Mouse (Mus musculus): ENCODE data around the gene Tmprss6.

The Tmprss6 gene

DNA sequence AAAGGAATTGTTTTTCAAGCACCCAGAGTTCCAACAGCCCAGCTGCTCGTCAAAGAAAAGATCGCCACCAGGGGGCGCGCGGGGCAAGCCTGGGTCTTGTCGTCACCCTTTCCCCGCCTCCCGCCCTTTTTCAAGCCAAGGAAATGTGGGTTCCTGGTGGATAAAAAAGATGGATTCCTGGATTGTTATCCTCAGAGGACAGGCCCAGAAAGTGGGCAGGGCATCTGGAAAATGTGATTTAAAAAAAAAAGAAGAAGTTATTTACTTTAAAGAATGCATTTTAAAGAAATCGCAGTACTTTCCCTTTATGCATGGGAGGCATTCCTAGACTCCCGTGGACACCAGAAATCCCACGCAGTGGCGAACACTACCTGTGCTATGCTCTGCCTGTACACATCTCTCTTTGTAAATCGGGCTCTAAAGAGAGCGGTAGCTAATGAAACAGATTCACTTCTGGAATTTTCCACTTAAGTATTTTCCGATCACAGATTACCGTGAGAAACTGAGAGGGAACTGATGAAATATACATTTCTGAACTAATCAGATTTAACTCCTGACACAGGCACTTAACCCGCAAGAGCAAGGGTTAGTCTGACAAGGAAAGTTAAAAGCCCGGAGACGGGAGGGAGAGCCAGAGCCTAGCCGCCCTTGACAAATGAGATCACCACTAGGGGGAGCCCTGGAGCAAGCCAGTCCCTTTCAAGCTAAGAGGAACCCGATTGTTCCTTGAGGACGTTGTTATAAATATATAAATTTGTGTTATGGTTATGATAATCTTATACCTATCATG, 20.5 kb downstream of the Tmprss6 start:
- peak; percentile 94 for DNase-seq (ENCODE audit: low read depth, low spot score)

DNA sequence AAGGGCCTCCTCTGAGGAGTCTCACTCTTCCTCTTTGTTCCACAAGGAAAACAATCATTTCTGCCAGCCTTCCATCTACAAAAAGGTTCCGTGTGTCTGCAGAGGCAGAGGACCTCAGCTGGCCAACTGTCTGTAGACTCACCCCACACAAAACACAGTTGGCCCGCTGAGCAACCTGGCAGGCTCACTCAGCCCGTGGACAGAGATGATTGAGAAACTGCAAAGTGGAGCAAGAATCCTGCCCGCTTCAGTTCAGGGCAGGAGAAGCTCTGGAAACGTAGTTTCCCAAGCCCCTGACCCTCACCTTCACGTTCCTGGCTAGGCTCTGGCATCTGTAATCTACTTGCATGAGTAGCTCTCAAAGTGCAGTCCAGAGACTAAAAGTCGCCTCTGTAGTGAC, 21.3 kb downstream of the Tmprss6 start:
- DNase-seq (ENCODE audit: low read depth, low spot score), result no peak

DNA sequence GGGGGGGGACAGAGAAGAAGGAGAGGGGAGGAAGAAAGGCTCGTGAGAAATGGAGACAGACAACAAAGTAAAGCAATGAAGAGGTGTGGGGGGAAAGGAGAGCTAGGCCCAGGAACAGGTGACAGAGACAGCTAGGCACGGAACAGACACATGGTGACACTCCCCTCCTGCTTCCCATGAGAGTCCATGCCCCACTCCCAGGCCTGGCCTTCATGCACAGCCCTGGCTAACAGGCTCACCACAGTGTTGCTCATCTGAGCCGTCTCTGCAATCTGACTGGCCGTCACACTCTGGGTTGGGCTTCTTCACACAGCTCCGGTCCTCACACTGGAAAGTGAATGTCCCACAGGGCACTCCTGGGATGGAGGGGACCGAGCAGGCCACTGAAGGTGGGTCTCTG, 24.6 kb downstream of the Tmprss6 start:
- DNase-seq (ENCODE audit: low read depth, low spot score), result no peak

DNA sequence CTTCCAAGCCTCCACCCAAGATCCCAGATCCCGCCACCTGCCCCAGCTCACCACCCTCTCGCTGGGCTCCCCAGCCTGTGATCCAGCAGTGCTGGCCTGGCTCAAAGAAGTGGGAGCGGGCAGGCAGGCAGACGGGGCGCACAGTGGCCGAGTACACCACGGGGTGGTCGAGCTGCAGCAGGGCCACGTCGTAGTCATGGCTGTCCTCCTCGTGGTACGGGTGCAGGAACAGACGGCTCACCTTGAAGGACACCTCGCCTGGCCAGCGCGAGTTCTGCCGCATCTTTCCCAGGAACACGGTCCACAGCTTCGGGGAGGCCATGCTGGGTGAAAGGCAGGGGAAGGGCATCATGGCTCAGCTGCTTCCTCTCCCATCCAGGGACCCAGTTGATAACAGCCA, 26.2 kb downstream of the Tmprss6 start:
- DNase-seq (ENCODE audit: low read depth, low spot score), result no peak

DNA sequence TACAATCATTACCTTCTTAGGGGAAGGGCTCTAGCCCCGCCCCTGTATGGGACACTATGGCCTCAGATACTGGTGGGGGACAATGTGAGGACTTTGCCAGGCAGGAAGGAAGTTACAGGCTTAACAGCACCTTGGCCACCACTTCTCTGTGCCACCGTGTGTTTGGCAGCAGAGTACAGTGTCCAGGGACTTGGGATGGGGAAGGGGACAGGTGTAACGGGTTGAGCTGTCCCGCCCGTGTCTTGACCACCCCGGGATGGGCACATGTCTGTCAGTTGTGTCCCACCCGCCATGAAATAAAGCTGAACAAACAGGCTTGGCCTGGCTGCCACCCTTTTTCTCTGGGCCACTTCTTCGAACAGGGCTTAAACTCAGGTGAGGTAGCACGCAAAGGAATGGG, 29.5 kb downstream of the Tmprss6 start:
- no peak for DNase-seq (ENCODE audit: low read depth, low spot score)

DNA sequence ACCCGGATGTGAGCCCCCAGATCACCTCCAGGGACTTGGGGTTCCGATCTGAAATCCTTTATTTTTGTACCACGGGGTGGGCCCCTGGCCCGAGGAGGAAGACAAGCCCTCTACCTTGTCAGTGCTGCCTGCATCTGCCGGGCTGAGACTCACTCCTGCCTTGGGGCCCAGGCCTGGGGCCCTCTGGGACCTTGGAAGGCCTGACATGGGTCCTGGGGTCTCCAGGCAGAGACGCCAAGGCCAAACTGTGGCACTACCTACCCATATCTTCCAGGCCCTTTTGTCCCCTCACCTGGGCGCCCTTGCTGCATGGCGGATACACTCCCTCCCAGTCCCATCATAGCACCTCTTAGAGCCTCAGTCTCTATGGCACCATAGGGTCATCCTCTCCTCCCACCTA, 29.9 kb downstream of the Tmprss6 start:
- DNase-seq (ENCODE audit: low read depth, low spot score), result no peak

DNA sequence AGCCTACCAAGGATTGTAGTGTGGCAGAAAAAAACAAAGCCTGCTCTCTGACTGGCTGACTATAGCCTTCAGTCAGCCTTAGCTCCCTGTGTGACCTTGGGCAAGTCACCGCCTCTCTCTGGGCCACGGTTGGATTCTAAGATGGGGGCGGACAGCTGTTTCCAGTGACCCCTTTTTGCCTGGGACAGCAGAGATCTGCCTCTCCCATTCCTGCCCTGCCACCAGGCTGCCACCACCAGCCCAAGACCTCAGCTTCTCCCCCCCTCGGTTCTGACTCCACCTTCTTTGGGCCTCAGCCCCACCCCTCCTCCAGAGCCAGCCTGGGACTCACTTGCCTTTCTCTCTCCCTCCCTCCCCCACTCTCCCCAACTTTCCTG, 30.4 kb downstream of the Tmprss6 start:
- no peak for DNase-seq (ENCODE audit: low read depth, low spot score)

DNA sequence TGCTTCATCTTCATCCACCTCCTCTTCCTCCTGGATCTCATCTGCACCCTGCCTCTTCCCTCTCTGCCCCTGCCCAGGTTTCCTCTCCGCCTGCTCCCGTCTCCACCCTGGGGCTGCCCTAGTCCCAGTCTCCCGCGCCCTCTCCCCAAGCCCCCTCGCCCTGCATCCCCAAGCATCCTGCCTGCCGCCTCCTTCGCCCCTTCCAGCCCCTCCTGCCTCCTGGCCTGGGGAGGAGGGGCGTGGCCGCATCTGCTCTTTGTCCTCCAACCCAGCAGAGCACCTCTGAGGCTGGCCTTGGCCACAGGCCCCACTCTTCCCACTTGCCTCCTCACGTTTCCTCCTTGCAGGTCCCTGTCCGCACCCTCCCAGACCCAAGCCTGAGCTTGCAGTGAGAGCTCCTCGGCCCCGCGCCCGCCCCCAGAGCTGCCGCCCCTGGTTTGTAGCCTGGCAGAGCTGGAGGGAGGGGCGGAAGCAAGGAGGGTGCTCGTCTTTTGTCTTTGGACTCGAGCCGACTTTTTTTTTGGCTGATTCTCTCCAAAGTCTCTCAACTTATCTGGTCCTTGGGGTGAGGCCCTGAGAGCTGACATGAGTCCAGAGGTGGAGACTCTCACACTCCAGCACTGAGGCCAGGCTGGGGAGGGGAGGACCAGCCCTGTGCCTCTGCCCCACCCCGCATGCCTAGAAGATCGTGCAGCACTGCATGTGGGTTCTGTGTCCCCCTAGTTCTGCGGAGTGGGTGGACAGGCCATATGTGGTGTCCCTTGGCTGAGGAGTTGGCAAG, 31.0 kb downstream of the Tmprss6 start:
- DNase-seq (ENCODE audit: low read depth, low spot score), result peak; percentile 81

DNA sequence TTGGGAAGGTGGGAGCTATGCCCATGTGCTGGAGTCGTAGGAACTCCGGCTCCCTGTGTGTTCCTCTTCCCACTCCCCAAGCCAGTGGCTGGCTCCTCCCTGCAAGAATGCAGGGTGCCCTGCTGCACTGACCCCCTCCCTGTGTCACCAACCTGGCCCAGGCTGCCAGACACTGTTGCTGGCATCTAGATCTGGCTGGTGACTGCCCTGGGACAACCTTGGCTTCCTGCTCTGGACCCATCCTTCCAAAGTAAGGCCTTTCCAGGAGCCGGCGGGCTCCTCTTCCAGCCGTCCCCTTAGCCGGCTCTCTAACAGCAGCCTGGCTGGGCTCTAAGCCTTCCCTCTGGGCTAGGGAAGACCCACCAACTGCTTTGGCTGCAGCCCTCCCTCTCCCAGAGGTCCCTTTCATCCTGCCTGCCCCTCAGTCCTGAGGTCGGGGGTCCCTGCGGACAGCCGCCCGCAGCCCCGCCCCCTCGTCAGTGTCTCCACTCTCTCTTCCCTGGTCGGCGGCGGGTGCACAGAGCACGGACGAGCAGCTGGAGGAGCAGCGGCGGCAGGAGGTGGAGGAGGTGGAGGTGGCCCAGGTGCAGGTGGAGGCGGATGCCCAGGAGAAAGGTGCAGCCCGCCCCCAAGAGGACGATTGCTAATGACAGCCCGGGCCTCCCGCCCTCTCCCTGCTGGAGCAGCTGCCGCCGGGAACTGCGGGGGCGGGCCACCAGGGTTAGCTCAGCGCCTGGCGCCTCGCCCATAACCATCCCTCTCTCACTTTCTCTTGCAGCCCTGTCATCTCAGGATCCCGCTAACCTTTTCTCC, 31.8 kb downstream of the Tmprss6 start:
- peak; percentile 96 for DNase-seq (ENCODE audit: low read depth, low spot score)

DNA sequence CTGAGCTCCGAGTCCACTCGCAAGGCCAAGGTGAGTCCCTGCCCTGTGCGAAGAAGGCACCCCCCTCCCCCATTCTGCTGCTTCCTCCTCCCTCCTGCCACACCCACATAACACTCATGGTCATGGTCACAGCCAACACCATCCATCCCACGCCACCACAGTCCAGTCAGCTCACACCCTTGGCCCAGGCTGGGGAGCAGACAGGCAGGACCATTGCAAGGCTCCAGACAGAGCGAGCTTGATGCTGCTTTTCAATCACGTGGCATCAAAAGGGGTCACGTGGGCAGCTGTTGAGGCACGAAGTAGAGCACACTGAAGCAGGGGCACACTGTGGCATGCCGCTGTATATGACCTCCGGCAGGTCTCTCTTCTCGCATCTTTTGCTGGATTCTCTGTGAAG, 32.8 kb downstream of the Tmprss6 start:
- DNase-seq (ENCODE audit: low read depth, low spot score), result peak; percentile 49

DNA sequence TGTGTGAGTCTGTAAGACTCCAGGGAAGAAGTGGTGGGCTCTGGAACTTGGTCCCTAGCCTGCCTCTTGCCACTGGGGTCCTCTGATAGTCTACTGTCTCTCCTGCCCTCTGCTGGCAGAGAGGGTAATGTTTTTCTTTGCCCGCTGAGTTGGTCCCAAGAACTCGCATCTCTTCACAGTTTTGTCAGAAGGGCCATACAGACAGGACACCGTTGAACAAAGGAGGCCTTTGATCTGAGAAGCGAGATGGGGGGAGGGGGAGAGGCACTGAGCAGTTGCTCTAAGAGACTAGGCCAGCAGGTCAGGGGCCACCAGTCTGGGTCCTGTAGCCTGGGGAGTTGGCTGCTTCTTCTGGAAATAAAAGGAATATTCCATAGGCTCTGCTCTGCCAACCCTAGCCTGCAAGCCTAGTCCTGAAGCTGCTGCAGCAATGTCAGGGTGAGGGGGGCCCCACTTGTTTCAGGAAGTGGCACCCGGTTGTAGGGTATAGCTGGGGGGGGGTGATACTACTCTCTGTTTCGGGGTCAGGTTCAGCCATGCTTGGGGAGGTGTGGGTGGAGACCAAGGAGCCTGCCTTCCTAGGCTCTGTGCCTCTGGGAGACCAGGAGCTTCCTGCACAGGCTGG, 33.4 kb downstream of the Tmprss6 start:
- peak; percentile 73 for DNase-seq (ENCODE audit: low read depth, low spot score)

DNA sequence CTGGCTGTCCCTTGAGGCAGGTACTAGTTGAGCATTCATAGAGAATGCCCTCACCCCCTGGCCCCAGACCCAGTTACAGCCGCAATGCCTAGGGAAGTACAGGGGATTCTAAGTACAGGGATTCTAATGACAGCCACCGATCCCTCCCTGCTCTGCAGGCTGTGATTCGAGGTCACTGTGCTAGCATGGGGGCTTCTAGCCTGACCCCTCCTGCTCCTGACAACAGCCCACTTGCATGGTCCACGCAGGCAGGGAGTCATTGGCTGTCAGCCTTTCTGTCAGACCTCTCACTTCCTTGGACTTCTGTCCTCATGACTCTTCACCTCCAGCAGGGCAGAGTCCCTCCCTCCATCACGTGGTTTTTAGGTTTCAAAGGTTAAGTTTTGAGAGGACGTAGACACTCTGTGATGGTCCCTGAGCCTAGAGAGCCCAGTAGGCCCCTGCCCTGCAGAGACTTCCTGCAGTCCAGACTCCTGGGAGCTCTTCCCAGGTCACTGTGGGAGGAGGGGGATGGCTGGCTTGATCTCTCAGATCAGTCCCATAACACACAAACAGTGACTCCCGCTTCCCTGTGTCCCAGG, 36.8 kb downstream of the Tmprss6 start:
- DNase-seq (ENCODE audit: low read depth, low spot score), result no peak

DNA sequence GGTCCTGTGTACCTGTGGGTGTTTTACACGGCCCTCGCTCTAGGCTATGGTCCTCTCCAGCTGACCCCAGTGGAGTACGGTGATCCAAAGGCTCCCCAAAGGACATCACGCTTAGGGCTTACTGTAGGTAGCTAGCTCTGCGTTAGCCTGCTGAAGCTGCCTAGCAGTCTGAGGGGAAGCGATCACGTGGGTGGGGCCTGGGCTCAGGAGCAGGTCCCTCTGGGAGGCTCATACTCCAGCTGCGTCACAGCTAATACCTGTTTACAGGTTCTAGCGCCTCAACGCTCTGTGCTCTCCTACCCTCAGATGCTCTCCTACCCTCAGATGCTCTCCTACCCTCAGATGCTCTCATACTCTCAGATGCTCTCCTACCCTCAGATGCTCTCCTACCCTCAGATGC, 37.6 kb downstream of the Tmprss6 start:
- DNase-seq (ENCODE audit: low read depth, low spot score), result no peak

DNA sequence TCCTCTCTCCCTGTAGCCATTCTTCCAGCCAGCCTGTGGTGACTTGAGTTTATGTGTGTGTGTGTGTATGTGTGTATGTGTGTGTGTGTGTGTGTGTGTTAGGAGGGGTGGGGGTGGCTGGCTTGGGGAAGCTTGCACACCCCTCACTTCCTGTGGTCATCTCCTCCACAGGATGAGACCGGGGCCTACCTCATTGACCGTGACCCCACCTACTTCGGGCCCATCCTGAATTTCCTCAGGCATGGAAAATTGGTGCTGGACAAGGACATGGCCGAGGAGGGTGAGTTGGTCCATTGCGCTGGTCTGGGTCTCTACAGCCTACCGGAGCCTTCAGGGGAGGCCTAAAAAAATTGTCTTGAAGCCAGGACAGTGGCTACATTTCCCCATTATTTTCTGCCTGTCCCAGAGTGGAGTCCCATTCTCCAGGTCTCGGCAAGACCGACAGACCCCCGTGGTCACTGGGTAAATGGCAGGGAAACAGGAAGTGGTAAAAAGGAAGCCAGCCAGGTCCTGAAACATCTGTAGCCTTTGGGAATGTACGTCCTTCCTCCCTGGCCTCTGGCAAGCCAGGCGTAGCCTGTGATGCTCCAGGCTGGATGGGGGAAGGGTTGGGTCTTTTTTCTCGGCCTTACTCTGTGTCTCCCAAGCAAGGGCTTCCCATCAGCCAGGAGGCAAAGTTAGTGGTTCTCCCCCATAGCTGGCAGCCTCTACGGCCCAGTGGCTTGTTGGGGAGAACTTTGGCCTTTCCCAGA, 38.4 kb downstream of the Tmprss6 start:
- DNase-seq (ENCODE audit: low read depth, low spot score), result no peak

DNA sequence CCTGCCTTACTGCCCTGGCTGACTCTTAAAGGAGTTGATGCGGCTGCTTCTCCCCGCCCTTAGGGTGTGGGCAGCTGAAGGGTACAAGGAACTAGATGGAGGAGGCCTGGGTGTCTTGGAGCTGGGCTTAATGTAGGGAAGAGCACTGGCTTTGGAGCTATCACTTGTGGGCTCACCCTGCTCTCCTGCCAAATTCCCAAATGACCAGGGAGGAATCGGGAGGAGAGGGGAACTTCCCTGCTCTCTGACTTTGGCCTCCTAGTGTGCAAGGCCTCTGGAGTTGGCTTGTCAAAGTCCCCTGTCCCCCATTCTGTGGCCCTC, 39.3 kb downstream of the Tmprss6 start:
- no peak for DNase-seq (ENCODE audit: low read depth, low spot score)

DNA sequence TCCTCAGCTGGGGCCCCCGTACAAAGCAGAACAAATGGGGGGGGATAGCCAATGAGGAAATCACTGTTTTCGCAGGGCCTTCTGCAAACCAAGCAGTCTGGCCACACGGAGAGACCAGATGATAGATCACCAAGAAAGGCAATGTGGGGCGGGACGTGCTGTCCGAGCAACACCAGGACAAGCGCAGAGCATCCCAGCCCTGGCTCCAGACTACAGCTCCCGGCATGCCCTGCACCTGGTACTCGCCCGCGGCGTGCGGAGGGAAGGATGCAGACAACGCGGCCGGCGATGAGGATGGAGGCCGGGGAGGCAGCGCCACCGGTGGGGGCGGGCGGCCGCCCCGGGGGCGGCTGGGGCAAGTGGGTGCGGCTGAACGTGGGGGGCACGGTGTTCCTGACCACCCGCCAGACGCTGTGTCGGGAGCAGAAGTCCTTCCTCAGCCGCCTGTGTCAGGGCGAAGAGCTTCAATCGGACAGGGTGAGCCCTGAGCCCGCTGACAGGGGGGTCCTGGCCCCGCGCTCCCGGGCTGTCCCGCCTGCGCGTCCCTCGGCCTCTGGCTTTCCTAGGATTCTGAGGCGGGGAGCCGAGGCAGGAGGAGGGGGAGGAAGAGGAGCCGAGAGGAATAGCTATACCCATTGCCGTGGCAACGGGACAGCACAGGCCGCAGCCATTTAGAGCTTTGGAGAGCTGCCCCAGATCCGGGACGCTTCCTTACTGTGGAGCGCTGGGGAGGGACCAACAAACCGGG, 39.9 kb downstream of the Tmprss6 start, which contains the start of gene Kctd17:
Kctd17 (plus strand) TSS at position 174 of the 748 bp plus-strand sequence.
- peak; percentile 95 for DNase-seq (ENCODE audit: low read depth, low spot score)

DNA sequence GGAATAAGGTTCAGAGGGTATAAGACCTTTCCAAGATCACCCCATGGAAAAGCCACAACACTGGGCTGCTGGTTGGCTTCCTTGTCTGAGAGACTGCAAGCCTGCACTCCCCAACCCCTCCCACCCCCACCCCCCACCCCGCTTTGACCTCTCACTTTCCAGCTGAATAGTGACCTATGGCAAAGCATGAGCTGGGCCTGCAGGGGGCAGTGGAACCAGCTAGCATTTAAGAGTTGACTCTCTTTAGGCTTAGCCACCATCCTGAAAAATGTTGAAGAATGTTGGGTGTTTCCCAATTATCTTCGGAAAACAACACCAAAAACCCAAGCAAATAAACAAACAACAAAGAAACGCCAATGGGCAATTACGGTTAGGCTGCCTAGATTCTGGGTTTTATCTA, 43.2 kb downstream of the Tmprss6 start:
- DNase-seq (ENCODE audit: low read depth, low spot score), result no peak

DNA sequence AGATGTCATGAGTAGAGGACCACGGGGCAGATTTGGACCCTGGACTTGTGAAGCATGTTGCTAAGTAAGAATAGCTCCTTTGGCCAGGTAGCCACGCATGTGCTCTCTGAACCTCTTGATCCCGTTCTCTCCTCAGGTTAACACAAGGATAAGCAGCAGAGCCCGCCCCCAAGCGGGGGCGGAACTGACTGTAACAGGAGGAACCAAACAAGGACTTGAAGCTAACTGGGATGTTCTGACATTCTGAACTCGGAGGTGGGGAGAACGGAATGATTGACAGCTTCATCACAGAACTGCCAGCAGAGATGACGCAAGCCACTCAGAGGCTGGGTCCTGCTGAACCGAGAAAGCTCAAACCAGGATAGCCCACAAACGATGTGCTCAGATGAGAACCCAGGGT, 43.9 kb downstream of the Tmprss6 start:
- peak; percentile 45 for DNase-seq (ENCODE audit: low read depth, low spot score)

DNA sequence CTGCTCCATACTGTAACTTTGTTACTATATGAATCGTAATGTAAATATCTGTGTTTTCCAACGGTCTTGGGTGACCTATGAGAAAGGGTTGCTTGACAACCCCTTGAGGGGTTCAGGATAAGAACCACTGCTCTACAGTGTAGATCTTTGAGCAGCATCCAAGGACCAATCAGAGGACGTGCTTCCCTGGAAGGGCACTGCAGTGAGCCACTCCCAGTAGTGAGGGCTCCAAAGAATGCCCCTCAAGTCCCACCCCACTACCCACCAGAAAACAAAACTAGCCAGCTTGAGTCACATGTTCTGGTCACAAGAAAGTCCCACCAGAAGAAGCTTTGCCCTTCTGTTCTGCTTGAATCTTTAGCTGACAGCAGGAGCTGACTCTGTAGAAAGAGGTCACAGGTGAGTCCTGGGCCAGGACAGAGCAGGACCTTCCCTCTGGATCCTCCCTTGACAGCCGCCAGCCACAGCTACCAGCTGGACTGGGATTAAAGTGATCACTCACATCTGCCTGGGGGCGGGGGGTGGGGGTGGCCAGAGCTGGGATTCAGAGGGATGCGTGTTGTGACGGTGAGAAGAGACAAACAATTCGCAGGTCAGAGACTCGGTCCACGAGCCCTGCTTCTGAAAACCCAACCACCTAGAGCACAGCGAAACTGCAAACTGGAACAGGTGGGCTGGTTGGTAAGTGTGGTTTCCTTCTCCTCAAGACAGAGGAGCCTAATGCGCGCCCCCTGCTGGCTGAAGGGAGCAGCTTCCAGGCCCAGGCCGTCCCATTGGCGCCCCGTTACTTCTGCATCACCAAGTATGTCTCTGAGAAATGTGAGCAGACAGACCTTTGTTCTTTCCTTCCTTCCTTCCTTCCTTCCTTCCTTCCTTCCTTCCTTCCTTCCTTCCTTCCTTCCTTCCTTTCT, 46.1 kb downstream of the Tmprss6 start:
- DNase-seq (ENCODE audit: low read depth, low spot score), result peak; percentile 88
